Mouse (Mus musculus) liver, embryonic 14.5 days (tissue): ENCODE measurements around the gene Ugt1a7c.

Experiments
- CTCF ChIP-seq: IDR thresholded peaks from 2 replicates; pipeline ENCODE4 v1.5.1; 2016; ENCODE audit warnings: antibody characterized with exemption, low read depth, control low read depth
- EP300 ChIP-seq: IDR thresholded peaks from 2 replicates; pipeline ENCODE4 v1.6.1; 2016; ENCODE audit warnings: antibody characterized with exemption, low read depth

DNA sequence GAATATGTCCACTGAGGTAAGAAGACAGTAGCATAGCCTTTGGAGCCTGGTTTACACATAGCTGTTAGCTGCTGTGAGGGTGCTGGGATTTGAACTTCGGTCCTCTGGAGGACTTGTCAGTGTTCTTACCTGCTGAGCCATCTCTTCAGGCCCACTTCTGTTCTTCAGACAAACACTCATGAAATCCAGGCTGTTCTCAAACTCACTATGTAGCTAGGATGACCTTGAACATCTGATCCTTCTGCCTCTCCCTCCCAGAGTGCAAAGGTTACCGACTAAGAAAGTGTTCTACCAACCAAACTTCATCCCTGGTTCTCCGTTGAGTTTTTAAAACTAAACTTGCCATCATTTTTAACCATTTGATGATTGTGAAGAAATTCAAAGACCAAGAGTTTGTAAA, 42.4 kb downstream of the Ugt1a7c start:
- TF ChIP-seq CTCF (no peak), EP300 (no peak)
